Mouse (Mus musculus) ES-Bruce4 (cell line): ENCODE measurements around the gene Myo15.

Experiments
- CTCF ChIP-seq: IDR thresholded peaks from one replicate; pipeline ENCODE4 v1.8.1; 2011; ENCODE audit warnings: low read depth, low read length
- POLR2A ChIP-seq: IDR thresholded peaks from one replicate; pipeline ENCODE4 v1.8.1; 2011; ENCODE audit warnings: low read length; ENCODE audit not compliant: insufficient read depth

GRCm38 (mm10) chr11:60511893-60512292 is 42.8 kb downstream of the Myo15 start:
- TF ChIP-seq CTCF (no peak), POLR2A (no peak)
